Mouse (Mus musculus) MEL (cell line): ENCODE data around the gene Epb41l5. TPM values are rescaled to one million over a fixed set of nuclear protein-coding genes. Genes with fewer than 3 reads are reported as not detected.

Experiments
- DNase-seq: peaks from one replicate; pipeline ENCODE4 v3.0.0; 2011; ENCODE audit warnings: low read depth, low spot score
- H3K27ac ChIP-seq: 2 replicates; pipeline ENCODE4 v1.5.1; 2012; ENCODE audit warnings: low read depth, mild to moderate bottlenecking, control low read depth, low read length, moderate library complexity; ENCODE audit not compliant: control insufficient read depth
- H3K27me3 ChIP-seq, 2 experiments: fragments of 150-350 bp in 1 of 2; sonication (generic) in 1 of 2; 2 replicates each; pipeline ENCODE4 v1.6.1; 2012; ENCODE audit warnings: low read length in 2 of 2, mild to moderate bottlenecking in 2 of 2, improper control_type of control experiment in 1 of 2, moderate library complexity in 1 of 2; ENCODE audit not compliant: insufficient read depth in 2 of 2, control insufficient read depth in 1 of 2
- H3K36me3 ChIP-seq, 2 experiments: 2 replicates each; pipeline ENCODE4 v1.6.1; 2012 to 2014; ENCODE audit warnings: low read length in 2 of 2, improper control_type of control experiment in 1 of 2, inconsistent platforms in 1 of 2, mild to moderate bottlenecking in 1 of 2; ENCODE audit not compliant: insufficient read depth in 2 of 2, control insufficient read depth in 1 of 2
- H3K4me1 ChIP-seq, 2 experiments: fragments of 150-350 bp in 1 of 2; sonication (generic) in 1 of 2; 2 replicates each; pipeline ENCODE4 v1.6.1; 2012; ENCODE audit warnings: low read length in 2 of 2, improper control_type of control experiment in 1 of 2, mild to moderate bottlenecking in 1 of 2; ENCODE audit not compliant: insufficient read depth in 2 of 2, control insufficient read depth in 1 of 2
- H3K4me3 ChIP-seq, 2 experiments: fragments of 150-350 bp in 1 of 2; sonication (generic) in 1 of 2; 2 replicates each; pipeline ENCODE4 v1.5.1; 2012; ENCODE audit warnings: low read depth in 2 of 2, low read length in 2 of 2, mild to moderate bottlenecking in 2 of 2, moderate library complexity in 2 of 2, control low read depth in 1 of 2, improper control_type of control experiment in 1 of 2; ENCODE audit not compliant: control insufficient read depth in 1 of 2, insufficient read depth in 1 of 2
- H3K79me2 ChIP-seq: 2 replicates; pipeline ENCODE4 v1.6.1; 2012; ENCODE audit warnings: mild to moderate bottlenecking, low read length, moderate library complexity; ENCODE audit not compliant: control insufficient read depth, poor library complexity, insufficient read depth
- H3K9ac ChIP-seq: 2 replicates; pipeline ENCODE4 v1.6.1; 2012; ENCODE audit warnings: low read depth, mild to moderate bottlenecking, control low read depth, low read length, moderate library complexity; ENCODE audit not compliant: control insufficient read depth, poor library complexity, severe bottlenecking
- H3K9me3 ChIP-seq: fragments of 150-350 bp; sonication (generic); replicated peaks from 2 replicates; pipeline ENCODE4 v1.6.1; 2012; ENCODE audit warnings: mild to moderate bottlenecking, low read length, improper control_type of control experiment, moderate library complexity; ENCODE audit not compliant: insufficient read depth
- BHLHE40 ChIP-seq: IDR thresholded peaks from 2 replicates; pipeline ENCODE4 v1.6.1; 2012; ENCODE audit warnings: low read depth, mild to moderate bottlenecking, inconsistent platforms, low read length, improper control_type of control experiment, borderline replicate concordance
- CHD1 ChIP-seq: IDR thresholded peaks from 2 replicates; pipeline ENCODE4 v1.6.1; 2012; ENCODE audit warnings: low read depth, mild to moderate bottlenecking, inconsistent platforms, low read length, improper control_type of control experiment
- CTCF ChIP-seq, 3 experiments: IDR thresholded peaks in 2 of 3; conservative IDR thresholded peaks in 1 of 3; 2 replicates each; pipeline ENCODE4 v1.5.1; 2011 to 2012; ENCODE audit warnings: low read length in 3 of 3, low read depth in 2 of 3, mild to moderate bottlenecking in 2 of 3, improper control_type of control experiment in 1 of 3, inconsistent platforms in 1 of 3, mixed read lengths in 1 of 3, moderate library complexity in 1 of 3; ENCODE audit not compliant: control insufficient read depth in 1 of 3, insufficient read depth in 1 of 3, poor library complexity in 1 of 3, severe bottlenecking in 1 of 3
- E2F4 ChIP-seq: IDR thresholded peaks from 2 replicates; pipeline ENCODE4 v1.6.1; 2011; ENCODE audit warnings: low read depth, low read length, improper control_type of control experiment, borderline replicate concordance
- ELF1 ChIP-seq: IDR thresholded peaks from 2 replicates; pipeline ENCODE4 v1.6.1; 2014; ENCODE audit warnings: low read depth, mild to moderate bottlenecking, inconsistent platforms, low read length, improper control_type of control experiment, moderate library complexity
- ETS1 ChIP-seq: IDR thresholded peaks from 2 replicates; pipeline ENCODE4 v1.6.1; 2012; ENCODE audit warnings: low read depth, mild to moderate bottlenecking, inconsistent platforms, low read length, improper control_type of control experiment, moderate library complexity
- GABPA ChIP-seq: IDR thresholded peaks from 2 replicates; pipeline ENCODE4 v1.6.1; 2012; ENCODE audit warnings: low read depth, mild to moderate bottlenecking, inconsistent platforms, low read length, improper control_type of control experiment, moderate library complexity
- GATA1 ChIP-seq: IDR thresholded peaks from 2 replicates; pipeline ENCODE4 v1.6.1; 2011; ENCODE audit warnings: low read depth, low read length, improper control_type of control experiment
- HCFC1 ChIP-seq: IDR thresholded peaks from 2 replicates; pipeline ENCODE4 v1.6.1; 2012; ENCODE audit warnings: low read depth, mild to moderate bottlenecking, inconsistent platforms, low read length, improper control_type of control experiment, moderate library complexity
- KAT2A ChIP-seq: conservative IDR thresholded peaks from 2 replicates; pipeline ENCODE4 v1.6.1; 2012; ENCODE audit warnings: low read depth, low read length, improper control_type of control experiment, inconsistent platforms
- MAFK ChIP-seq: IDR thresholded peaks from 2 replicates; pipeline ENCODE4 v1.6.1; 2011; ENCODE audit warnings: low read depth, mild to moderate bottlenecking, low read length, improper control_type of control experiment, borderline replicate concordance
- MAX ChIP-seq: IDR thresholded peaks from 2 replicates; pipeline ENCODE4 v1.6.1; 2011; ENCODE audit warnings: low read length, improper control_type of control experiment
- MAZ ChIP-seq: IDR thresholded peaks from 2 replicates; pipeline ENCODE4 v1.6.1; 2012; ENCODE audit warnings: low read depth, mild to moderate bottlenecking, inconsistent platforms, low read length, improper control_type of control experiment
- MEF2A ChIP-seq: IDR thresholded peaks from 2 replicates; pipeline ENCODE4 v1.6.1; 2014; ENCODE audit warnings: low read depth, mild to moderate bottlenecking, inconsistent platforms, low read length, improper control_type of control experiment; ENCODE audit not compliant: poor library complexity, insufficient replicate concordance, severe bottlenecking; ENCODE audit errors: extremely low read depth
- MXI1 ChIP-seq: IDR thresholded peaks from 2 replicates; pipeline ENCODE4 v1.6.1; 2011; ENCODE audit warnings: mild to moderate bottlenecking, low read depth, low read length, improper control_type of control experiment
- MYB ChIP-seq: IDR thresholded peaks from 2 replicates; pipeline ENCODE4 v1.6.1; 2011; ENCODE audit warnings: mild to moderate bottlenecking, low read depth, low read length, improper control_type of control experiment
- MYC ChIP-seq: IDR thresholded peaks from 2 replicates; pipeline ENCODE4 v1.6.1; 2011; ENCODE audit warnings: low read depth, mild to moderate bottlenecking, low read length, improper control_type of control experiment, moderate library complexity
- NRF1 ChIP-seq: IDR thresholded peaks from 2 replicates; pipeline ENCODE4 v1.6.1; 2014; ENCODE audit warnings: low read depth, mild to moderate bottlenecking, inconsistent platforms, low read length, improper control_type of control experiment, moderate library complexity; ENCODE audit not compliant: poor library complexity, insufficient read depth, severe bottlenecking
- POLR2A ChIP-seq, 2 experiments: IDR thresholded peaks; 2 replicates each; pipeline ENCODE4 v1.6.1; 2011 to 2012; ENCODE audit warnings: low read length in 2 of 2, mild to moderate bottlenecking in 2 of 2, control low read depth in 1 of 2, improper control_type of control experiment in 1 of 2, low read depth in 1 of 2, moderate library complexity in 1 of 2; ENCODE audit not compliant: control insufficient read depth in 1 of 2, insufficient read depth in 1 of 2, poor library complexity in 1 of 2
- POLR2AphosphoS5 ChIP-seq: IDR thresholded peaks from 2 replicates; pipeline ENCODE4 v1.6.1; 2012; ENCODE audit warnings: low read depth, borderline replicate concordance, mild to moderate bottlenecking, inconsistent platforms, low read length, moderate library complexity, mixed read lengths
- RAD21 ChIP-seq: IDR thresholded peaks from 2 replicates; pipeline ENCODE4 v1.6.1; 2011; ENCODE audit warnings: mild to moderate bottlenecking, low read depth, low read length, improper control_type of control experiment
- SIN3A ChIP-seq: IDR thresholded peaks from 2 replicates; pipeline ENCODE4 v1.6.1; 2012; ENCODE audit warnings: low read length, improper control_type of control experiment, inconsistent platforms
- TAL1 ChIP-seq: IDR thresholded peaks from 2 replicates; pipeline ENCODE4 v1.6.1; 2012; ENCODE audit warnings: mild to moderate bottlenecking, inconsistent platforms, low read length, moderate library complexity, mixed read lengths
- TCF12 ChIP-seq: IDR thresholded peaks from 2 replicates; pipeline ENCODE4 v1.6.1; 2014; ENCODE audit warnings: low read depth, mild to moderate bottlenecking, inconsistent platforms, low read length, improper control_type of control experiment, moderate library complexity
- UBTF ChIP-seq: IDR thresholded peaks from 2 replicates; pipeline ENCODE4 v1.6.1; 2012; ENCODE audit warnings: low read depth, mild to moderate bottlenecking, inconsistent platforms, low read length, improper control_type of control experiment, moderate library complexity, borderline replicate concordance; ENCODE audit not compliant: insufficient read depth
- USF2 ChIP-seq, 2 experiments: IDR thresholded peaks; 2 replicates each; pipeline ENCODE4 v1.6.1; 2011 to 2012; ENCODE audit warnings: improper control_type of control experiment in 2 of 2, low read length in 2 of 2, borderline replicate concordance in 1 of 2, inconsistent platforms in 1 of 2, low read depth in 1 of 2, mild to moderate bottlenecking in 1 of 2; ENCODE audit not compliant: insufficient read depth in 1 of 2
- ZKSCAN1 ChIP-seq: IDR thresholded peaks from 2 replicates; pipeline ENCODE4 v1.6.1; 2012; ENCODE audit warnings: low read depth, mild to moderate bottlenecking, inconsistent platforms, low read length, improper control_type of control experiment, moderate library complexity
- ZMIZ1 ChIP-seq: IDR thresholded peaks from 2 replicates; pipeline ENCODE4 v1.6.1; 2012; ENCODE audit warnings: low read depth, mild to moderate bottlenecking, inconsistent platforms, low read length, improper control_type of control experiment, moderate library complexity
- ZNF384 ChIP-seq: IDR thresholded peaks from 2 replicates; pipeline ENCODE4 v1.6.1; 2012; ENCODE audit warnings: low read depth, mild to moderate bottlenecking, inconsistent platforms, low read length, improper control_type of control experiment
- polyA plus RNA-seq, 2 experiments: library from polyadenylated mRNA; stranded (reverse) in 1 of 2; unstranded in 1 of 2; fragments of >175 nt in 1 of 2; fragments of >200 nt in 1 of 2; gene quantifications; 2 replicates each; pipeline versions ENCODE4 v1.2.1 to v1.2.4; 2012; ENCODE audit warnings: low replicate concordance in 2 of 2, low read depth in 1 of 2; ENCODE audit not compliant: insufficient read length in 2 of 2, insufficient read depth in 1 of 2, missing spikeins in 1 of 2
- total RNA-seq: library from RNA; depleted of rRNA; stranded (reverse); fragments of 300-350 nt; gene quantifications from 2 replicates; pipeline ENCODE4 v1.2.3, GENCODE M21; 2012

The Epb41l5 gene
- total and polyA plus RNA-seq, 3 experiments = 7.0 to 8.8 TPM; not detected in 1

GRCm38 (mm10) chr1:119696860-119697259 is 48.1 kb upstream of the Epb41l5 start:
- Histone ChIP-seq H3K27ac (no peak overlapping the region), H3K27me3 (no peaks in the 10 kb centered on the region), H3K4me3 (no peak overlapping the region), H3K9ac (no peak overlapping the region), H3K9me3 (no peaks in the 10 kb centered on the region), H3K4me1 (no peaks in the 10 kb centered on the region), H3K36me3 (peaks cover 0 to 6% of the 10 kb centered on the region in 2 experiments; a peak in 2 of 4 replicates), H3K79me2 (no peaks in the 10 kb centered on the region)
- DNase-seq = no peak
- TF ChIP-seq POLR2AphosphoS5 = no peak
- no peak for TF ChIP-seq UBTF
- no peak for TF ChIP-seq ZNF384
- TF ChIP-seq KAT2A = no peak

DNA sequence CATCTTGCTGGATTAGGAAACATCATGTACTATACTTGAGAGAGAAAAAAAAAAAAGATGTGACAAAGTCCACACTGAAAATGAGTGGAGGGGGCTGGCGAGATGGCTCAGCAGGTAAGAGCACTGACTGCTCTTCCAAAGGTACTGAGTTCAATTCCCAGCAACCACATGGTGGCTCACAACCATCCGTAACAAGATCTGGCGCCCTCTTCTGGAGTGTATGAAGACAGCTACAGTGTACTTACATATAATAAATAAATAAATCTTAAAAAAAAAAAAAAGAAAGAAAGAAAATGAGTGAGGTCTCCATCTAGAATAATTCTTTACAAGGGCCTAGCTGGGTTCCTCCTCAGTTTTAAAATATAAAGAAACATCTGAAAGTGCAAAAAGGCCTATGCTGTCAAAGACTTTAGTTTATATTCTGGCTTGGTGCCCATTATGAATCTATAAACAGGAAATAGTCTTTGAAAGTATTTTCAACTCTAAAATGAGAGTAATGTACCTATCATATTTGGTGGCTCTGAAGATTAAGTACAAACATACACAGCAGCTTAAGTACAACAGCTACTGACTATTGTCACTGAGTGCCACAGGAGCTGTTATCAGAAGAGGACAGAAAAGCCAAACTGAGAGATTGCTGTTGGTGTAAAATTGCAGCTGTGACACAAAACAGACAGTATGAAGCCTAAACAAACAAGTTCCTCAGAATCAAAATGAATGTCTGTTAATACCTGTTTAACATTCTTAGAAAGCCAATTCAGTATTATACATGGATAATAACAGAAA is 37.2 kb upstream of the Epb41l5 start:
- H3K9ac ChIP-seq = no peak overlapping the region
- H3K9me3 ChIP-seq = no peaks in the 10 kb centered on the region
- no peak overlapping the region for H3K4me3 ChIP-seq
- DNase-seq = peak; percentile 78
- H3K27me3 ChIP-seq = no peaks in the 10 kb centered on the region
- H3K4me1 ChIP-seq = peaks cover 0 to 8% of the 10 kb centered on the region in 2 experiments; a peak in 2 of 4 replicates
- H3K36me3 ChIP-seq = peaks cover 6 to 16% of the 10 kb centered on the region in 2 experiments
- no peaks in the 10 kb centered on the region for H3K79me2 ChIP-seq
- H3K27ac ChIP-seq = no peak overlapping the region
- no peak for TF ChIP-seq POLR2A (IDR thresholded peaks at IDR 0.05; ENCODE audit: control insufficient read depth in 1 of 2, insufficient read depth in 1 of 2, low read depth in 1 of 2, low read length in 2 of 2, poor library complexity in 1 of 2)
- no peak for TF ChIP-seq UBTF
- no peak; the same call in 1 of the 2 replicates for TF ChIP-seq RAD21
- no peak for TF ChIP-seq ZMIZ1
- TF ChIP-seq ZKSCAN1 = no peak
- peak; percentile 58 for TF ChIP-seq TAL1
- TF ChIP-seq GABPA = no peak
- no peak for TF ChIP-seq USF2 (IDR thresholded peaks at IDR 0.05; ENCODE audit: borderline replicate concordance in 1 of 2, insufficient read depth in 1 of 2, low read depth in 1 of 2, low read length in 2 of 2)
- TF ChIP-seq BHLHE40 = no peak
- TF ChIP-seq GATA1 = peak; percentile 80
- TF ChIP-seq TCF12 = peak; percentile 91
- no peak for TF ChIP-seq MAFK
- TF ChIP-seq MAX = no peak
- TF ChIP-seq CTCF (IDR thresholded peaks at IDR 0.05 in 2 of 3, conservative IDR thresholded peaks at IDR 0.05 in 1 of 3; ENCODE audit: control insufficient read depth in 1 of 3, insufficient read depth in 1 of 3, low read depth in 2 of 3, low read length in 3 of 3, poor library complexity in 1 of 3, severe bottlenecking in 1 of 3) = peak in 1 of 3 experiments; percentile 52; a peak in 3 of 6 replicates
- no peak for TF ChIP-seq MEF2A
- no peak for TF ChIP-seq MXI1
- TF ChIP-seq NRF1 = no peak
- peak; percentile 34; the same call in 1 of the 2 replicates for TF ChIP-seq MYB
- TF ChIP-seq KAT2A = no peak
- no peak for TF ChIP-seq MAZ
- no peak for TF ChIP-seq E2F4
- peak; percentile 68 for TF ChIP-seq SIN3A
- no peak for TF ChIP-seq HCFC1
- TF ChIP-seq ETS1 = peak; percentile 70
- no peak for TF ChIP-seq CHD1
- TF ChIP-seq ELF1 = no peak
- no peak for TF ChIP-seq MYC
